Comparison of ENCODE assay signal across 23 mouse cellular contexts in the genomic region with DNA sequence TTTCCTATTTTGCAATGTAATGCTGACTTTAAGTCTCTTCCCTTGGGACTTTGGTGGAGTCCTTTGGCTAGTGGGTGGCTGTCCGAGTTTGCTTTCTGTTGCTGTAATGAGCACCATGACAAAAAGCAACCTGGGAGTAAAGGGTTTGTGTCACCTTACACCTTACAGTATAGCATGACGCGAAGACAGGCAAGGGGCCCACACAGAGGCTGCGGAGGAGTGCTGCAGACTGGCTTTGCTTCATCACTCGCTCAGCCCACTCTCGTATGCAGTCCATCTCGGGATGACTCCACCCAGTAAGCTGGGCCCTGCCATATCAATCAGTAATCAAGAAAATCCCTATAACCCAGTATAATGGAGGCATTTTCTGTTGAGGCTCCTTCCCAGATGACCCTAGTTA.
DNase-seq lines count a peak whose midpoint lies in the region; ATAC-seq and TF ChIP-seq lines count a peak whose summit lies in the region.
"Had no signal": no experiment of that assay in that cellular context is flagged by ENCODE, and none has a peak within 500 bp of the region (broad histone marks: within the 10 kb centered on the region; RNA-seq: fewer than 3 reads in every experiment).

No protein-coding gene starts in this region.

- TF ChIP-seq POLR2A in myocyte (IDR thresholded peaks at IDR 0.05; ENCODE audit: insufficient read length, low read depth), result no peak

- H3ac ChIP-seq in myocyte (ENCODE audit: control insufficient read depth, insufficient read length), result no peak overlapping the region

- 62% methylated on average over 7 of the region's 7 CpGs for WGBS in kidney, postnatal 0 days

- no peak overlapping the region for H3K4me3 ChIP-seq in kidney, postnatal 0 days (replicated peaks; ENCODE audit: low read depth, low read length)
- no peak overlapping the region for H3K4me3 ChIP-seq in myocyte
- H3K4me3 ChIP-seq: embryonic facial prominence, embryonic 13.5 days; embryonic facial prominence, embryonic 15.5 days; erythroblast, embryonic 14.5 days; forebrain, embryonic 10.5 days; forebrain, embryonic 12.5 days had no signal

- H3K79me2 ChIP-seq in myocyte (ENCODE audit: control insufficient read depth, insufficient read depth), result peaks cover 80% of the 10 kb centered on the region

- ATAC-seq in CD4-positive, CD25-positive, alpha-beta regulatory T cell, adult 4 months, result no peak
- ATAC-seq in kidney, postnatal 0 days (replicated peaks; ENCODE audit: low FRiP score, low read depth), result 0 out of 2 replicates have a peak, but pooled peaks have one; percentile 36
- ATAC-seq: forebrain, embryonic 14.5 days; forebrain, embryonic 16.5 days had no signal

- no peak overlapping the region for H3K4me2 ChIP-seq in kidney, postnatal 0 days (ENCODE audit: low read length)
- no peak overlapping the region for H3K4me2 ChIP-seq in myocyte (ENCODE audit: low read depth)
- H3K4me2 ChIP-seq: embryonic facial prominence, embryonic 13.5 days; embryonic facial prominence, embryonic 15.5 days; forebrain, embryonic 12.5 days had no signal

- no peaks in the 10 kb centered on the region for H3K27me3 ChIP-seq in kidney, postnatal 0 days (ENCODE audit: insufficient read depth, low read length)
- no peaks in the 10 kb centered on the region for H3K27me3 ChIP-seq in myocyte (ENCODE audit: control insufficient read depth, insufficient read depth, insufficient read length)
- H3K27me3 ChIP-seq: embryonic facial prominence, embryonic 13.5 days; embryonic facial prominence, embryonic 15.5 days; forebrain, embryonic 12.5 days had no signal

- H3K36me3 ChIP-seq in kidney, postnatal 0 days (ENCODE audit: insufficient read depth, low read length), result no peaks in the 10 kb centered on the region
- peaks cover 4% of the 10 kb centered on the region for H3K36me3 ChIP-seq in myocyte (ENCODE audit: control insufficient read depth, insufficient read depth)
- H3K36me3 ChIP-seq: embryonic facial prominence, embryonic 13.5 days; embryonic facial prominence, embryonic 15.5 days; forebrain, embryonic 10.5 days; forebrain, embryonic 12.5 days had no signal

- 0 out of 2 replicates have a peak, but pooled peaks cover 2% of the 10 kb centered on the region for H3K4me1 ChIP-seq in kidney, postnatal 0 days (replicated peaks; ENCODE audit: insufficient read depth, low read length)

- DNase-seq in CD4-positive, CD25-positive, alpha-beta regulatory T cell, adult 2 months (ENCODE audit: low read depth, low spot score), result peak; percentile 45
- DNase-seq in kidney, postnatal 0 days (ENCODE audit: low spot score), result no peak
- no peak for DNase-seq in kidney, adult 9 months
- DNase-seq in CD4-positive helper T cell, adult 2 months (ENCODE audit: low read depth, low spot score), result peak; percentile 54
- no peak for DNase-seq in layer of hippocampus, adult 18-20 months (ENCODE audit: low spot score in 2 of 2)
- DNase-seq: adrenal gland, adult 8-10 months; adrenal gland, postnatal 25 days; B cell, adult 2 months; cerebellum, adult 11 months; cerebellum, adult 18-20 months; cerebellum, adult 8-10 months; cerebellum, adult 9-11 months; cerebellum, postnatal 36 days; embryo, embryonic 11 days had no signal

- no peak for TF ChIP-seq CTCF in kidney, postnatal 0 days (IDR thresholded peaks at IDR 0.05; ENCODE audit: low read depth)

- H3K27ac ChIP-seq in kidney, postnatal 0 days, result no peak overlapping the region
- H3K27ac ChIP-seq: embryonic facial prominence, embryonic 13.5 days; embryonic facial prominence, embryonic 15.5 days; forebrain, embryonic 10.5 days; forebrain, embryonic 12.5 days had no signal

- no peak overlapping the region for H3K9ac ChIP-seq in kidney, postnatal 0 days (ENCODE audit: low read depth, low read length)
- H3K9ac ChIP-seq: embryonic facial prominence, embryonic 13.5 days; embryonic facial prominence, embryonic 15.5 days; forebrain, embryonic 12.5 days had no signal

- H3K9me3 ChIP-seq in kidney, postnatal 0 days (replicated peaks; ENCODE audit: low read length), result no peaks in the 10 kb centered on the region
- H3K9me3 ChIP-seq: embryonic facial prominence, embryonic 13.5 days; embryonic facial prominence, embryonic 15.5 days; forebrain, embryonic 10.5 days; forebrain, embryonic 12.5 days had no signal

TF ChIP-seq in myocyte, 11 proteins besides CTCF, POLR2A, EP300 and RAD21:
- TF ChIP-seq POLR2AphosphoS2 (IDR thresholded peaks at IDR 0.05; ENCODE audit: insufficient read length, low read depth) (peak; percentile 20), E2F4 (IDR thresholded peaks at IDR 0.05; ENCODE audit: insufficient read depth) (no peak)

Comparison
In these comparisons a context has a peak if more than half of its experiments do, and no peak if none do; other contexts are left out.
1. DNase-seq: peak in CD4-positive, CD25-positive, alpha-beta regulatory T cell, adult 2 months (single experiment) and CD4-positive helper T cell, adult 2 months (single experiment); none in kidney, postnatal 0 days (single experiment), kidney, adult 9 months (single experiment) and layer of hippocampus, adult 18-20 months (0 of 2).